Mouse (Mus musculus) cerebellum, postnatal 25 days (tissue): ENCODE data around the gene Pot1b.
A peak's percentile ranks its signal among the peaks of the same experiment; 100 is the strongest.

ENCODE experiments used
- DNase-seq, 2 experiments: peaks; one replicate each; pipeline ENCODE4 v3.0.0; 2021; ENCODE audit warnings: mixed read lengths in 2 of 2

Gene Pot1b

DNA sequence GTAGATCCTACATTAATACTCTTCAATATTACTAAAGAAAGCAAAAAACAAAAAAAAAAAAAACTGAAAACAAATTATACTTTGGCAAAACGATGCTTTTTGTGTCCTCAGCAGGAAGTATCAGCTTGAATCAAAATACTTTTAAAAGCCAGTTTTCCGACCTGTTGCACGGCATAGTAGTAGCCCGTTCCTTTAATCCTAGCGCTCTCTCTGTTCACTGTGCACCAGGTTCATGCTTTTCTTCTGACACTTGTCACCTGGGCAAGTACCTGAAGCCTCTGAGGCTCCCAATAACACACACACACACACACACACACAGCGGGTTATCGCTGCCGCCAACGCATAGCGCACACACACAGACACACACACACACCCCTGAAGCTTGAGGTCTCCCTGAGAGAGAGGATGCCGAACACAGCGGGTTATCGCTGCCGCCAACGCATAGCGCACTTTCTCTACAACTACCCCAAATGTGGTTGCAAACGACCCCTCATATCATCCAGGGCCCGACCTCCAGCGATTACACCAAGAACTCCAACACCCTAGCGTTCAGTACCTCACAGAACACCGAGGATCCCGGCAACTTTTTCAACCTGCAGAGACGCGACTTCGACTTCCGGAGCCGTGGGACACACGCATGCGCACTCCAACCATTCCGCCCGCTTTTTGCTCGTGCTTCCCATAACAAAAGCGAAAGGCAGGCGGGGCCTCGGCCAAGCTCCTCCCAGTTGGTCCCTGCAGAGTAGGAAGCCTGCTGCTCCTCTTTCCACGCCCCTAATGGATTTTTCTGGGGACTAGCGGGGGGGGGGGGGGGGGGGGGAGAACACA, at the start of gene Pot1b:
TSS of gene Pot1b (minus strand) at position 645 of the 828 bp plus-strand sequence.
- DNase-seq, result peak; percentile 94 to 97

DNA sequence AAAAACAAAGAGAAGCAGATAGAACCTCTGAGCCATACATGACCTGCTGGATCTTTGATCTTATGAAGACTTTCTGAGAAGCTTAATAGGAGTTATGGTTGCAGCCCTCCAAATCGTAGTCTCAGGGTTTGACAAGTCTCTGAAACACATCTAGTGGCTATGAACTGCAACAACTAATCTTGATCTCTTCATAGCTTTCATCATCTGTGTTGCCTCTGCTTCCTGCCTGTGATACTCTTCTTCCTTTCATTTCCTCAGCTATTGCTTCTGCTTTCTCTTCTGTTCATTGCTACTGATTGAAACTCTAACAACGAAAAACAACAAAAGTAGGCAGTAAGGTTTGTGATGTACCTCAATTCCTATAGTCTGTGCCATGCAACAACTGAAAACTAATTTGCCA, 38.7 kb upstream of the Pot1b start:
- no peak for DNase-seq

DNA sequence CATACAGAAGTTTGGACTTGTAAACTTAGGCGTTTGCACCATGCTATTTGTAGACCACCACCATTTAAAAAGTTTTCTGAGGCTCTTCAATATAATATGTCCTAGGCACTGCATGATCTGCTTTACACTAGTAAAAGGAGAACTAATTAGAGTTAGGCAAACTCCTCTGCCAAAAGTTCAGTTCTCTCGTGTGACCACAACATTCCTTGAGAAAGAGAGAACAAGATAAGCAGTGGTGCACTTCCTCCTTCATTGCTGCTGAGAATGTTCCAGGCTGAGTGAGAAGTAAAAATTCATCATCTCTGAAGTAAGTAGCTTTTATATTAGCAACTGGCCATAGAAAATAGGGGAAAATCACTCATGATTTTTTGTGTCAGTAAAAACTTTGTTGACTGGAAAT, 37.4 kb upstream of the Pot1b start, which contains the start of gene Adgre4:
TSS of gene Adgre4 (plus strand) at position 199 of the 400 bp plus-strand sequence.
- no peak for DNase-seq

DNA sequence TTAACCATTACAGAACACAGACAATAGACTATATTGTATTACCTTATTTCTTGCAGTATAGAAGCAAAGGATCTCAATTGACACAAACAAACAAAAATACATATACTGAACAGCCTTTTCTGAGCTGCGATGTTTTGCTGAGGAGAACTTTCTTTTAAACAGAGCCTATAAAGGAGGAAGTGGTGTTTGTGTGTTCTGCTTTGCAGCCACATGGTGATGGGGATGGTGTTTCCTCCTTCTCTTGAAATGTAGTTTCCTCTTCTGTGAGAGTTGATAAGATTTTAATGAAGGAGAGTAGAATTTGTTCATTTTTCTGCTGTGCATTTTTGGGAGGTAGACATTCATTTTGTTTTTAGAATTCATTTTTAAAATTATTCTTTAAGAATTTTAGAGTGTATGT, 24.2 kb upstream of the Pot1b start:
- no peak for DNase-seq

DNA sequence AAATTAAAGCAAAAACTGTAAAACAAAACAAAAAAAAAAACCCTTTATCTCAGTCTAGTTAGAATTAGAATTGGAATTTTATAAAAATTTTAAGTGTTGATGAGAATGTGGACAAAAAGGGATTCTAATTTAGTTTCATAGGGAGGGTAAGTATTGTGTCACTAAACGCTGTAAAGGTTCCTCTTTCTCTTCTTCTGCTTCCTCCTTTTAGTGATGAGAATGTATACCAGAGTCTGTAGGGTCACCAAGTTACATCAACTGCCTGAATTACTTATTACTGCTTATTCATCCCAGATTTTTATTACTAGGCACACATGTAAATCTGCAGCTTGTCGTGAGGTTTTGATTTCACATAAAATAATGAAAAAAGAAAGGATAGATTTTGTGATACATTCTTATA, 13.8 kb upstream of the Pot1b start:
- no peak for DNase-seq

DNA sequence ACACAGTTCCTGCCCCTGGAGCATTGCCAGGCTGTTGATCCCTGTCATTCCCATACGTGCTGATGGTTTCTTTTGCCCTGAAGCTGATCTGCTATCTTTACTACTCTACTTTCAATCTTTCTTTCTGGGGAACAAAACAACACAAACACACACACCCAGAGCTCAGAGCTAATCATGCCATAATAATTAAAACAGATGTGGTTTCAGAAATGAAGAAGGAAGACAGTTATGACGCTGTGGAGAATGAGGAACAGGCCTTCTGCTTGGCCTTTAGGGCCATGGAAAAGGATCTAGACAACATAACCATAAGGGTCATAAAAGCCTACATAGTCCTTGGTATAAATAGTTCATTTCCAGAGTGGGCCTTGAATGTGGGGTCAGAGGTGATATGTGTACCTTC, 9.8 kb upstream of the Pot1b start:
- DNase-seq, result peak in 1 of 2 experiments; percentile 17

DNA sequence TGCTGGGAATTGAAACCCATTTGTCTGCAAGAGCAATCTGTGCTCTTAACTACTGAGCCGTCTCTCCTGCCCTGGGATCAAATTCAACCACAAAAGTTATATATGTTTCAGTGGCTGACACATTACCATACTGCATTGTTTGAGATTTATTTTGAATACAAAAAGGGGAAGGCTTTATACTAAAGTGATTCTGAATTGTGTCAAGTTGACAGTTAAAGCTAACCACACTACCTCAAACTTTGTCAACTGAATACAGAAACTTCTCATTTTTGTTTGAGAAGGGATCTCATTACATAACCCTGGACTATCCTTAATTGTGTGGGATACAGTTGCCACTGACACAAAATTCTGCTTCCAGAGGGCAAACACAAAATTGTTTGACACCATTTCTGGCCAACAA, 8.8 kb upstream of the Pot1b start:
- no peak for DNase-seq

DNA sequence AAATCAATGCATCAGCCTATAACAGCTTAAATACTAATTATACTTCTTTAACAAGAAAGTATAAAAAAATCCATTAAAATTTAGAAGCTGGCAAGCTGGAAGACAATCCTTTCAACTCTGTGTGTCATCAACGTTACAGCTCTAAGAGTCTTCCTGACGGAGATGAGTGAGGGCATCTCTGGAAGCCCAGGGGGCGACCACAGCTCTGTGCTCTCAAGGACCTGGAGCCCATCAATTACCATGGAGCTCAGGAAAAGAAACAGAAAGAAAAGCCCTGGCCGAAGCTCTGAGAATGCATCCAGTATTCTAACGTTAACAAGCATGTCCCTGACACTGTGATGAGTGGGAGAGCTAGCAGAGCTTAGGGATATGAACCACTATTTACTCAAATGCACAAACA, 9.6 kb downstream of the Pot1b start:
- no peak for DNase-seq

DNA sequence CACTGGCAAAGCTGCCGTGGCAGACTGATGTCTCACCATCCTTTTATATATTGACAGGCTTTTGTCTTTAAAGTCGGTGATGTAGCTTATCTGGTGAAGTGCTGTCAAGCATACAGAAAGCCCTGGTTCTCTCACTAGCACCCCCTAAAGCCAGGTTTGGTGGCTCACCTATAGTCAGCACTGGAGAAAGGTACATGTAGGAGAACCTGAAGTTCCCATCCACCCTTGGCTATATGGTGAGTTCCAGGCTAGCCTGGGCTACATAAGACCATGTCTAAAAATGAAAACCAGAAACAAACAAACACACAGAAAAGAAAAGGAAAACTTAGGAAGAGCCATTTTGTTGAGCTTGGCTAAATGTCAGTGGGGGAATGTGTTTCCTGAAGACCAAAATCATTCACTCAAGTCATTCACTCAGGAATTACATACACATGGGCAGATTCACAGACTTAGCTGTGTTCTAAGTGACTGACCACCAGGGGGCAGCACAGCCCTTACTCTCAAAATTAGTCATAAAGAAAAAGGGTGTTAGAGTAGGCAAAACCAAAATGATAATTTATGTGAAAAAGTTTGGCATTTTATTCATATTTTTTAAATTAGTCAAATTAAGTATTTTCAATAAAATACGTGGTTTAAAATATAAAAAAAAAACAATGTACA, 10.1 kb downstream of the Pot1b start:
- DNase-seq, result peak; percentile 71 to 84

DNA sequence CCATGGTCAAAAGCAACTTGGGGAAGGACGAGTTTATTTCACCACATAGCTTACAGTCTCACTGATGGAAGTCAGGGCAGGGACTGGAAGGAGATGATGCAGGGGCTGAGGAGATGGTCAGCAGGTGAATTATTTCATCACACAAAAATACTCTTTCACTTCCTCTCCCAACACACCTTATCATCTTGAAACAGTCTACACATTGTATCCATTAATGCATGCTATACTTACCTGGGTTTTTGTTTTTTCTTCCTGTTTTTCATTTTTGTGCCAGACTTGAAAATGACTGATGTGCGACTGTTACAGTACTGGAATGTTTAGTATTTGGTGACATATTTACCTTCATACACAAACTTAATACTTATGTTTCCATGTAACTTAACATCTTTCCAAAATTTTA, 13.0 kb downstream of the Pot1b start:
- no peak for DNase-seq

DNA sequence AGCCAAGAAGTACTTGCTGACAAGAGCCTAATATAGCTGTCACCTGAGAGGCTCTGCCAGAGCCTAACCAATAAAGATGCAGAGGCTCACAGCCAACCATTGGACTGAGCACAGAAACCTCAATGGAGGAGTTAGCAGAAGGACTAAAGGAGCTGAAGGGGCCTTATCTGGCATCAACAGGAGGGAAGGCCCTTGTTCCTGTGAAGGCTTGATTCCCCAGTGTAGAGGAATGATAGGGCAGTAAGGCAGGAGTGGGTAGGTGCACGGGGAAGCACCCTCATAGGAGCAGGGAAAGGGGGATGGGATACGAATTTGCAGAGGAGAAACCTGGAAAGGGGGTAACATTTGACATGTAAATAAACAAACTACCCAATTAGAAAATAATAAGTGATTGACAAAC, 51.3 kb downstream of the Pot1b start:
- DNase-seq, result no peak

DNA sequence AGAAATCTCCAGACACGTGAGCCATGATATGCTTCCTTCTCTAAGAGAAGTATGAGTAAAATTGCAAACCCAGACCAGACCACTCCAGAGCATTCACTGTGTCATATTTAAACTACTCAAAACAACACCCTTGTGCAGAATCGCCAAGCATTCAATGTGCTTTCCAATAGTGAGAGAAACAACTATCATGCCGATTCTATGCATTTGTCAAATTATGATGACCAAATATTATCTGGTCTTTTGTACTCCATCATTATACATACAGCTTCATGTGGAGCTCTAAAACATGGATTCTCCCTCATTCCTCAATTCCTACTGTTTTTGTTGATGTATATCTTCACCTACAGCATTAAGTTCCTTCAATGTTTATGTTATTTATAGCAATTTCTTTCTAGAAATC, 87.3 kb downstream of the Pot1b start, which contains the start of gene Vmn2r118:
TSS of gene Vmn2r118 (minus strand) at position 101 of the 400 bp plus-strand sequence.
- no peak for DNase-seq
